Mouse (Mus musculus): ENCODE measurements around the gene Thbd. TPM values are rescaled to one million over a fixed set of nuclear protein-coding genes. Genes with fewer than 3 reads are reported as not detected.

The Thbd gene
- polyA plus RNA-seq, 1 experiment, result 4.1 TPM

DNA sequence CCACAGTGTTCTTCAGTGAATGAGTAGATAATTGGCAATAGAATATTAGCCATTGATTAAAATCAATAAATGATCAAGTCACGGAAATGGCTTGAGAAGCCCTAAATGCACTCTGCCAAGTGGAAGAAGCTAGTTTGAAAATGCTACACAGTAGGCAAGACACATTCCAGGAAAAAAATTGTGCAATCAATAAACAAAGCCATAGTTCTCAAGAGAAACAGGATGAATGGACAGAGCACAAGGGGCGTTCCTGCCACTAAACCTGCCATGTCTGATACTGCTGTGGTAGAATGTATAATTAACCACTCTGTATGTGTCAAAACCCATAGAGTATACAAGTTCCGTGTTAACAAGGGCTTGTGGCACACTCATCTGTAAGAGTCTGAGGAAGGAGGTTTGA is 19.6 kb upstream of the Thbd start:
- Histone ChIP-seq H3ac (ENCODE audit: control insufficient read depth, insufficient read length) (no peak overlapping the region), H3K4me3 (no peak overlapping the region), H3K79me2 (ENCODE audit: control insufficient read depth, insufficient read depth) (no peaks in the 10 kb centered on the region), H3K27me3 (ENCODE audit: control insufficient read depth, insufficient read depth, insufficient read length) (no peaks in the 10 kb centered on the region), H3K4me2 (ENCODE audit: low read depth) (no peak overlapping the region), H3K36me3 (ENCODE audit: control insufficient read depth, insufficient read depth) (no peaks in the 10 kb centered on the region)
- 0 out of 2 replicates have a peak, but pooled peaks have one; percentile 55 for TF ChIP-seq CEBPB (IDR thresholded peaks at IDR 0.05; ENCODE audit: insufficient read depth, poor library complexity, severe bottlenecking)
- TF ChIP-seq POLR2A (IDR thresholded peaks at IDR 0.05; ENCODE audit: insufficient read length, low read depth), result no peak

DNA sequence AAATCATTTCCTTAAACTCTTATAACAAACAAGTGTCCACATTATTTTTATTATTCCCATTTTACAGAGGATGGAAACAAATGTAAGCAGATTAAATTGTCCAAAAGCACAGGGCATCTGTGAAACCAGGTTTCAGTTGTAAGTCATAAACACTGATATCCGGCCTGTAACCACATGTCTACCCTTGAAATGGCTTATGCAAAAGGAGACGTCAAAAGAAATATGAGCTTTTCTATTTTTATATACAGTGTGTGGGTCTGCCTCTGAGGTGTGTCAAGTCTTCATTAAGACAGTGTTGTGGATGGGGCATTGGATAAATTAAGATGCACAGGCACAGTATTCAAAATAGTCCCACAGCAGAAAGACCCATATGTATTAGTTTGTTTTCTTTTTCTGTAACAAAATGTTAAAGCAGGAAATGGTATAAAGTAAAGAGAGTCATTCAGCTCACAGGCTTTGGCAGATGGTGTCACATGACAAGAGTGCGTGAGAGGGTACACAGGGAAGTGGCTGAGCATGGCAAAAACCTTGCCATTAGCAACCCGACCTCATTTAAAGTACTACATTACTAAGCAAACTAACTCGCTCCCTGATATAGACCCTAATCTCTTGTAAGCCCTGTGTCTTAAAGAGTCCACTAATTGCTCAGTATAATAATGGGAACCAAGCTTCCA is 17.9 kb upstream of the Thbd start:
- Histone ChIP-seq H3K36me3 (ENCODE audit: control insufficient read depth, insufficient read depth) (no peaks in the 10 kb centered on the region), H3ac (ENCODE audit: control insufficient read depth, insufficient read length) (no peak overlapping the region), H3K79me2 (ENCODE audit: control insufficient read depth, insufficient read depth) (no peaks in the 10 kb centered on the region), H3K4me2 (ENCODE audit: low read depth) (peak overlapping the region; percentile 4), H3K4me3 (no peak overlapping the region), H3K27me3 (ENCODE audit: control insufficient read depth, insufficient read depth, insufficient read length) (no peaks in the 10 kb centered on the region)
- no peak for TF ChIP-seq MAX (IDR thresholded peaks at IDR 0.05; ENCODE audit: low read depth)
- TF ChIP-seq USF1 (IDR thresholded peaks at IDR 0.05; ENCODE audit: low read depth), result peak; percentile 61

DNA sequence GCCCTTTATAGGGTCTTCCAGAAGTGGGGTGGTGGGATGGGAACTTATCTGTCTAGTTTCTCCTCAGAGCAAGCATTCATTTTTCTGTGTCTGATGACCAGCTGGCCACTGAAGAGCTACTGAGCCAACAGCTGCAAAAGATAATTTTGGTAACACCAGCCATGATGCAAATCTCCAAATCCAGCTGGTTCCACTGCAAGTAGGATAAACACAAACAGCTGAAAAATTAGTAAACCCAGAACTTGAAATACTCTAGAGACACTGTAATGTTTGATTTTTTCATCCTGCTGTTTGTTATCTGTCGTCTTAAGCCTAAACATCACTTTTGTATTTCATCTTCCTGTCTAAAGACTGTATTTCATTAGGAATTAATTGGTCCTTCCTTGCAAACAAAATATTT is 13.7 kb upstream of the Thbd start:
- TF ChIP-seq REST (IDR thresholded peaks at IDR 0.05; ENCODE audit: insufficient read depth, insufficient read length) (no peak), E2F4 (IDR thresholded peaks at IDR 0.05; ENCODE audit: insufficient read depth) (no peak), POLR2AphosphoS2 (IDR thresholded peaks at IDR 0.05; ENCODE audit: insufficient read length, low read depth) (no peak), MAX (IDR thresholded peaks at IDR 0.05; ENCODE audit: low read depth) (no peak), POLR2A (IDR thresholded peaks at IDR 0.05; ENCODE audit: insufficient read length, low read depth) (no peak), SRF (IDR thresholded peaks at IDR 0.05; ENCODE audit: control insufficient read depth, insufficient read length, low read depth) (no peak), TCF12 (IDR thresholded peaks at IDR 0.05; ENCODE audit: insufficient read depth, poor library complexity, severe bottlenecking) (peak; percentile 98), TCF3 (IDR thresholded peaks at IDR 0.05; ENCODE audit: insufficient read length, low read depth) (peak; percentile 76), CEBPB (IDR thresholded peaks at IDR 0.05; ENCODE audit: insufficient read depth, poor library complexity, severe bottlenecking) (peak; percentile 82), MYOG (IDR thresholded peaks at IDR 0.05; ENCODE audit: control insufficient read depth in 1 of 3, insufficient read depth in 1 of 3, insufficient read length in 2 of 3, low read depth in 2 of 3) (peak in 2 of 3 experiments; percentile 71 to 99), USF1 (IDR thresholded peaks at IDR 0.05; ENCODE audit: low read depth) (no peak), MYOD1 (IDR thresholded peaks at IDR 0.05; ENCODE audit: control insufficient read depth in 1 of 3, insufficient read length in 2 of 3, low read depth in 2 of 3) (peak; percentile 92 to 95 (median 94))
- Histone ChIP-seq H3K79me2 (ENCODE audit: control insufficient read depth, insufficient read depth) (no peaks in the 10 kb centered on the region), H3K4me3 (no peak overlapping the region), H3ac (ENCODE audit: control insufficient read depth, insufficient read length) (no peak overlapping the region), H3K36me3 (ENCODE audit: control insufficient read depth, insufficient read depth) (no peaks in the 10 kb centered on the region), H3K4me2 (ENCODE audit: low read depth) (peak overlapping the region; percentile 53), H3K27me3 (ENCODE audit: control insufficient read depth, insufficient read depth, insufficient read length) (no peaks in the 10 kb centered on the region)

DNA sequence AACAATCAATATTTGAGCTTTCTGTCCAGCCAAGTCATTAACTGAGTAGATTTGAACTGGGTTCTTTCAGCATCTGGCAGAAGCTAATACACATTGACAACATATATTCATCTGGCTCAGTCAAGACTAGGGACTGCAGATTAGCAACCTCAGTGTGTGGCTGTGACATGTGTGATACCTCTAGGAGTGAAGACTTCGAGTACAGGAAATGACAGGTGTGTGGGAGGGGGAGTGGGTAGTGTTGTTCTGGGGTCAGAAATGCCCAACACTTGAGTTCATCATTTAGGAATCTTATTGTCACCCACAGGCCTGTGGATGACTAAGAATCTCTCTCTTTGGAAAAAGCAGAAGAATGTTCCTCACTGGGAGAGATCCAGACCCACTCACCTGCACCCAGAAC is 13.1 kb upstream of the Thbd start:
- no peaks in the 10 kb centered on the region for H3K79me2 ChIP-seq (ENCODE audit: control insufficient read depth, insufficient read depth)
- no peaks in the 10 kb centered on the region for H3K27me3 ChIP-seq (ENCODE audit: control insufficient read depth, insufficient read depth, insufficient read length)
- peak overlapping the region; percentile 53 for H3K4me2 ChIP-seq (ENCODE audit: low read depth)
- H3ac ChIP-seq (ENCODE audit: control insufficient read depth, insufficient read length), result no peak overlapping the region
- no peak overlapping the region for H3K4me3 ChIP-seq
- TF ChIP-seq MAX (IDR thresholded peaks at IDR 0.05; ENCODE audit: low read depth) (no peak), CEBPB (IDR thresholded peaks at IDR 0.05; ENCODE audit: insufficient read depth, poor library complexity, severe bottlenecking) (no peak), MYOG (IDR thresholded peaks at IDR 0.05; ENCODE audit: control insufficient read depth in 1 of 3, insufficient read depth in 1 of 3, insufficient read length in 2 of 3, low read depth in 2 of 3) (peak in 2 of 3 experiments; percentile 56 to 73), MYOD1 (IDR thresholded peaks at IDR 0.05; ENCODE audit: control insufficient read depth in 1 of 3, insufficient read length in 2 of 3, low read depth in 2 of 3) (peak; percentile 23 to 90 (median 88)), TCF12 (IDR thresholded peaks at IDR 0.05; ENCODE audit: insufficient read depth, poor library complexity, severe bottlenecking) (peak; percentile 68)
- no peaks in the 10 kb centered on the region for H3K36me3 ChIP-seq (ENCODE audit: control insufficient read depth, insufficient read depth)

DNA sequence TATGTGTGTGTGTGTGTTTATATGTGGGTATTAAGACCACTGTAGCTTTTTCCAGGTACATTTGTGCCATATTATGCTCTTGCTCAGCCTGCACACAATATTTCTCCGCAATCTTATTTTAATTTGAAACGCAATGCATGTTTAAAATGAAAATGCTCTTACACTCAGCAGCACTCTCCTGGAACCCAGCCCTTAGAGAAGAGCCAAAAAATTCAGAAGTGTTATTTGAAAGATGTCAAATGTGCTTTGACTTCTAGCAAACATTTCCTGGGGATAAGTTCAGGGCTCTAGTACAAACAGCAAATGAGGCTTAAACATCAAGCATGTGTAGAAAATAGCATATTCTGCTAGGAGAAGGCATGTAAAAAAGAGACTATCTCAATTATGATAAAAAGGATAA is 11.8 kb upstream of the Thbd start:
- no peaks in the 10 kb centered on the region for H3K36me3 ChIP-seq (ENCODE audit: control insufficient read depth, insufficient read depth)
- TF ChIP-seq TCF12 (IDR thresholded peaks at IDR 0.05; ENCODE audit: insufficient read depth, poor library complexity, severe bottlenecking), result no peak
- no peak for TF ChIP-seq USF1 (IDR thresholded peaks at IDR 0.05; ENCODE audit: low read depth)
- TF ChIP-seq POLR2AphosphoS2 (IDR thresholded peaks at IDR 0.05; ENCODE audit: insufficient read length, low read depth), result no peak
- TF ChIP-seq CEBPB (IDR thresholded peaks at IDR 0.05; ENCODE audit: insufficient read depth, poor library complexity, severe bottlenecking), result no peak
- TF ChIP-seq TCF3 (IDR thresholded peaks at IDR 0.05; ENCODE audit: insufficient read length, low read depth), result no peak

More for the DNA sequence above, 11.8 kb upstream of the Thbd start:
- H3K27me3 ChIP-seq (ENCODE audit: control insufficient read depth, insufficient read depth, insufficient read length), result no peaks in the 10 kb centered on the region
- H3K79me2 ChIP-seq (ENCODE audit: control insufficient read depth, insufficient read depth), result no peaks in the 10 kb centered on the region
- H3ac ChIP-seq (ENCODE audit: control insufficient read depth, insufficient read length), result no peak overlapping the region
- no peak overlapping the region for H3K4me2 ChIP-seq (ENCODE audit: low read depth)
- no peak overlapping the region for H3K4me3 ChIP-seq

Data from myocyte (in vitro differentiated cells).